Mouse (Mus musculus) ZHBTc4 (cell line): ENCODE measurements around the gene Edc4.

Source experiments
- DNase-seq: peaks from one replicate; pipeline ENCODE4 v3.0.0-alpha.2; 2011; ENCODE audit warnings: low read depth, low spot score

The Edc4 gene

DNA sequence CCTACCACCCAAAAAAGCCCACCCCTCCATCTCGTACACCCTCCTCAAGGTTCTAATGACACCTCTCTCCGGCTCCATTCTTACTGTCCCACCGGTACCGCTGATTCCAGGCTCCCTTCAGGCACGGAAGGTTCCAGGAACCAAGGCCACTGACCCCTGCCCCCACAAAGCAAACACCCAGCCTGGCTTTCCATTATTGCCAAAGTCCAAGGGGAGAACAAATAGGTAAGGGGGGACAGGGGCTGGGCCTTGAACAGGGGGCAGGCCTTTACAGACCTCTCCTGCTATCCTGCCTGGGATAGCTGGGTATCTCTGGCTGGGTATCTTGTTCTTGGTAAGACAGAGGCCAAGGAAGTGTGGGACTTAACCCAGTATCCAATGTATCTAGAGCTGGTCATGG is 61.9 kb downstream of the Edc4 start:
- no peak for DNase-seq

DNA sequence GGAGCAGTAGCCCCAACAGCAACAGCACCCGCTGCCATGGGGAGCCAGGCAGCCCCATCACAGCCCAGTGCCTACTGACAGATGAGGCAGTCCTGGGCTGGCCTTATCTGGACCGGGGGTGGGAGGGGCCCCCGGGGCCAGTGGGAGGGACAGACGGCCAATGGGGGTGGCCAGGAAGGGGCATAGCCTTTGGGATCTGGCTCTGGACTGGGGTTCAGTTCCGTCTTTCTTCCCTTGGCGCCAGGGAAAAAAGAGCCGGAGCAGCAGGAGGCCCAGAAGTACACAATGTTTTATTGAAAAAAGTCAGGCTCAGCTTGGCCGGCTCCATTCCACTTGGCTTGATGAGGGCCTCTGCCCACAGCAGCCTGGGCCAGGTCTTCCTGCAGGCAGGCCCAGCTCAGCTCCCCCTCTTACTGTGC is 62.6 kb downstream of the Edc4 start, which contains the start of gene Lcat:
Gene Lcat, minus strand, starts transcription at position 62 of the 419 bp plus-strand sequence.
- DNase-seq, result no peak
